Mouse (Mus musculus) cerebellum, adult 2 months (tissue): ENCODE measurements around the gene Man2c1. TPM values are rescaled to one million over a fixed set of nuclear protein-coding genes. Genes with fewer than 3 reads are reported as not detected.

Source experiments
- DNase-seq, 2 experiments: peaks; one replicate each; pipeline ENCODE4 v3.0.0; 2021
- H3K27ac ChIP-seq: fragments of 200-500 bp; 2 replicates; pipeline ENCODE4 v1.5.1; 2012; ENCODE audit warnings: low read length, control low read depth, inconsistent platforms; ENCODE audit not compliant: insufficient read depth
- H3K27me3 ChIP-seq: fragments of 200-500 bp; 2 replicates; pipeline ENCODE4 v1.6.1; 2012; ENCODE audit warnings: inconsistent platforms, mild to moderate bottlenecking, low read length, moderate library complexity; ENCODE audit not compliant: control insufficient read depth, insufficient read depth
- H3K4me1 ChIP-seq: fragments of 200-500 bp; 2 replicates; pipeline ENCODE4 v1.6.1; 2011; ENCODE audit warnings: low read length; ENCODE audit not compliant: control insufficient read depth, insufficient read depth
- H3K4me3 ChIP-seq: fragments of 200-500 bp; replicated peaks from 2 replicates; pipeline ENCODE3; 2011; ENCODE audit warnings: mild to moderate bottlenecking, low read depth, low read length, control low read depth; ENCODE audit not compliant: insufficient read depth
- CTCF ChIP-seq: fragments of 200-500 bp; IDR thresholded peaks from 2 replicates; pipeline ENCODE4 v1.5.1; 2011; ENCODE audit warnings: low read depth, mild to moderate bottlenecking, control low read depth, low read length, moderate library complexity, borderline replicate concordance; ENCODE audit not compliant: insufficient read depth
- POLR2A ChIP-seq: fragments of 200-500 bp; IDR thresholded peaks from 2 replicates; pipeline ENCODE4 v1.6.1; 2011; ENCODE audit warnings: low read length, control low read depth, borderline replicate concordance; ENCODE audit not compliant: insufficient read depth
- WGBS: fragments of 180-500 bp; shearing (Covaris S2); methylation state at CpG from one replicate; pipeline ENCODE4 v1.1.7; 2018; 5-methylcytosine and 5-hydroxymethylcytosine counted together
- polyA plus RNA-seq: library from polyadenylated mRNA; depleted of rRNA; stranded (reverse); fragments of >200 nt; gene quantifications from 2 replicates; pipeline ENCODE4 v1.2.3, GENCODE M21; 2012; rRNA removed

Man2c1 gene
- 192 and 203 TPM in 2 replicates for polyA plus RNA-seq

- Histone ChIP-seq H3K27ac (peak within 1 kb of the TSS; percentile 55), H3K4me3 (peak within 1 kb of the TSS; percentile 66), H3K4me1 (no peaks in the 10 kb centered on the region), H3K27me3 (no peaks in the 10 kb centered on the region)
- DNase-seq, result peak; percentile 95
- TF ChIP-seq POLR2A (peak; percentile 90), CTCF (peak; percentile 75)
- WGBS, result under 1% methylated on average over 58 of the region's 58 CpGs
Measured at GRCm38 (mm10) chr9:57130577-57131433, at the start of gene Man2c1. Man2c1 (plus strand) TSS chr9:57130690.

- no peak for DNase-seq
- Histone ChIP-seq H3K27ac (no peak overlapping the region), H3K27me3 (no peaks in the 10 kb centered on the region), H3K4me3 (no peak overlapping the region), H3K4me1 (no peaks in the 10 kb centered on the region)
- TF ChIP-seq POLR2A, result no peak
- TF ChIP-seq CTCF, result no peak
- WGBS, result 81% methylated on average over 3 of the region's 3 CpGs
Measured at GRCm38 (mm10) chr9:57082236-57082635, 48.3 kb upstream of the Man2c1 start.

GRCm38 (mm10) chr9:57117261-57117755 is 13.2 kb upstream of the Man2c1 start:
- no peak for DNase-seq
- WGBS, result 82% methylated on average over 13 of the region's 13 CpGs
- Histone ChIP-seq H3K4me1 (no peaks in the 10 kb centered on the region), H3K27ac (no peak overlapping the region), H3K4me3 (no peak overlapping the region), H3K27me3 (no peaks in the 10 kb centered on the region)
- TF ChIP-seq CTCF (no peak), POLR2A (no peak)

GRCm38 (mm10) chr9:57129641-57130040 is 849 bp upstream of the Man2c1 start:
- no peaks in the 10 kb centered on the region for H3K27me3 ChIP-seq
- H3K4me1 ChIP-seq, result no peaks in the 10 kb centered on the region
- TF ChIP-seq POLR2A, result no peak
- TF ChIP-seq CTCF, result no peak
- no peak for DNase-seq
- no peak overlapping the region for H3K27ac ChIP-seq
- peak overlapping the region; percentile 29 for H3K4me3 ChIP-seq

- Histone ChIP-seq H3K27ac (no peak overlapping the region), H3K4me1 (no peaks in the 10 kb centered on the region), H3K4me3 (no peak overlapping the region), H3K27me3 (no peaks in the 10 kb centered on the region)
- DNase-seq, result no peak
- WGBS, result 43% methylated on average over 6 of the region's 6 CpGs
- TF ChIP-seq POLR2A (no peak), CTCF (no peak)
Measured at GRCm38 (mm10) chr9:57137246-57137645, 6.8 kb downstream of the Man2c1 start.

GRCm38 (mm10) chr9:57137777-57138176 is 7.3 kb downstream of the Man2c1 start:
- Histone ChIP-seq H3K27me3 (no peaks in the 10 kb centered on the region), H3K4me3 (no peak overlapping the region), H3K27ac (no peak overlapping the region), H3K4me1 (no peaks in the 10 kb centered on the region)
- DNase-seq, result no peak
- WGBS, result 89% methylated on average over 9 of the region's 9 CpGs
- TF ChIP-seq CTCF, result no peak

- 91% methylated on average over 6 of the region's 6 CpGs for WGBS
- Histone ChIP-seq H3K4me3 (no peak overlapping the region), H3K27ac (no peak overlapping the region), H3K4me1 (no peaks in the 10 kb centered on the region), H3K27me3 (no peaks in the 10 kb centered on the region)
- TF ChIP-seq CTCF (no peak), POLR2A (no peak)
- DNase-seq, result no peak
Measured at GRCm38 (mm10) chr9:57138507-57138906, 8.0 kb downstream of the Man2c1 start.

- H3K4me3 ChIP-seq, result no peak overlapping the region
- DNase-seq, result no peak
- whole genome bisulfite sequencing, result 75% methylated on average over 9 of the region's 9 CpGs
- no peaks in the 10 kb centered on the region for H3K27me3 ChIP-seq
- TF ChIP-seq POLR2A (no peak), CTCF (no peak)
- no peak overlapping the region for H3K27ac ChIP-seq
- H3K4me1 ChIP-seq, result no peaks in the 10 kb centered on the region
Measured at GRCm38 (mm10) chr9:57139110-57139509, 8.6 kb downstream of the Man2c1 start.
